Mouse (Mus musculus) erythroblast, embryonic 14.5 days (primary cell): Measurements from ENCODE around the gene Bdkrb2.

Experiments
- GATA1 ChIP-seq: IDR thresholded peaks from 2 replicates; pipeline ENCODE4 v1.6.1; 2012; ENCODE audit warnings: low read length, inconsistent platforms, mixed read lengths
- TAL1 ChIP-seq: IDR thresholded peaks from 3 replicates; pipeline ENCODE4 v1.6.1; 2012; ENCODE audit warnings: low read length, inconsistent platforms, mixed read lengths

- TF ChIP-seq TAL1 (no peak), GATA1 (no peak)
Observed at GRCm38 (mm10) chr12:105537162-105537561, 25.9 kb upstream of the Bdkrb2 start.
